Comparison of ENCODE assay signal across 23 mouse cellular contexts in genomic region chr10:66891811-66892210, GRCm38 (mm10).
A peak's percentile ranks its signal among the peaks of the same experiment; 100 is the strongest.
DNase-seq lines count a peak whose midpoint lies in the region; TF ChIP-seq lines count a peak whose summit lies in the region.
"Had no signal": no experiment of that assay in that cellular context is flagged by ENCODE, and none has a peak within 500 bp of the region (broad histone marks: within the 10 kb centered on the region; RNA-seq: fewer than 3 reads in every experiment).

No protein-coding gene starts in this region.

- H3K27me3 ChIP-seq in C2C12 (ENCODE audit: control insufficient read depth, insufficient read depth, insufficient read length) (no peaks in the 10 kb centered on the region), myocyte (ENCODE audit: control insufficient read depth, insufficient read depth, insufficient read length) (no peaks in the 10 kb centered on the region)
- H3K27me3 ChIP-seq: CH12.LX; embryonic facial prominence, embryonic 13.5 days; embryonic facial prominence, embryonic 15.5 days; forebrain, embryonic 12.5 days had no signal

- no peaks in the 10 kb centered on the region for H3K79me3 ChIP-seq in C2C12 (ENCODE audit: low read depth)

- no peak overlapping the region for H3K4me3 ChIP-seq in C2C12 (ENCODE audit: insufficient read depth, poor library complexity, severe bottlenecking)
- H3K4me3 ChIP-seq in myocyte = no peak overlapping the region
- H3K4me3 ChIP-seq: embryonic facial prominence, embryonic 13.5 days; embryonic facial prominence, embryonic 15.5 days; erythroblast, embryonic 14.5 days; forebrain, embryonic 10.5 days; forebrain, embryonic 12.5 days had no signal

- no peak overlapping the region for H3ac ChIP-seq in C2C12 (ENCODE audit: control insufficient read depth, insufficient read length, low read depth)
- H3ac ChIP-seq in myocyte (ENCODE audit: control insufficient read depth, insufficient read length) = no peak overlapping the region

- no peak for TF ChIP-seq CTCF in C2C12 (IDR thresholded peaks at IDR 0.05; ENCODE audit: control insufficient read depth, insufficient read depth, insufficient read length)

- DNase-seq in 3T3-L1 (ENCODE audit: low read depth, low spot score) = peak; percentile 85
- no peak for DNase-seq in right cerebral cortex, adult 18-20 months
- DNase-seq in lung, adult 18-20 months = no peak
- no peak for DNase-seq in layer of hippocampus, adult 9-10 months (ENCODE audit: low spot score)
- DNase-seq: adrenal gland, adult 2 months; adrenal gland, postnatal 10 days; adrenal gland, postnatal 25 days; cerebellum, adult 11 months; cerebellum, adult 18-20 months; cerebellum, adult 8-10 months; cerebellum, adult 9-11 months; cerebellum, postnatal 14 days; cerebellum, postnatal 36 days; embryo, embryonic 11 days had no signal

- no peak for TF ChIP-seq POLR2A in myocyte (IDR thresholded peaks at IDR 0.05; ENCODE audit: insufficient read length, low read depth)

- H3K79me2 ChIP-seq in C2C12 (ENCODE audit: control insufficient read depth, insufficient read depth) = no peaks in the 10 kb centered on the region
- H3K79me2 ChIP-seq in myocyte (ENCODE audit: control insufficient read depth, insufficient read depth) = no peaks in the 10 kb centered on the region

- H3K4me2 ChIP-seq in myocyte (ENCODE audit: low read depth) = peak overlapping the region; percentile 22
- H3K4me2 ChIP-seq: embryonic facial prominence, embryonic 13.5 days; embryonic facial prominence, embryonic 15.5 days; forebrain, embryonic 12.5 days had no signal

- H3K36me3 ChIP-seq in C2C12 (ENCODE audit: control insufficient read depth, insufficient read depth) (no peaks in the 10 kb centered on the region), myocyte (ENCODE audit: control insufficient read depth, insufficient read depth) (no peaks in the 10 kb centered on the region)
- H3K36me3 ChIP-seq: embryonic facial prominence, embryonic 13.5 days; embryonic facial prominence, embryonic 15.5 days; forebrain, embryonic 10.5 days; forebrain, embryonic 12.5 days; G1E had no signal

TF ChIP-seq in C2C12, 6 proteins besides CTCF, POLR2A, EP300 and RAD21:
- TF ChIP-seq MYOD1 (IDR thresholded peaks at IDR 0.05; ENCODE audit: control insufficient read depth, insufficient read length, low read depth) (no peak), USF1 (IDR thresholded peaks at IDR 0.05; ENCODE audit: low read depth) (no peak), FOSL1 (IDR thresholded peaks at IDR 0.05; ENCODE audit: insufficient read depth, low read length, poor library complexity, severe bottlenecking) (peak; percentile 78), MAX (IDR thresholded peaks at IDR 0.05) (no peak), MYOG (IDR thresholded peaks at IDR 0.05; ENCODE audit: control insufficient read depth, extremely low read depth, insufficient read length) (no peak), CEBPB (IDR thresholded peaks at IDR 0.05; ENCODE audit: low read depth) (no peak)

TF ChIP-seq in myocyte, 11 proteins besides CTCF, POLR2A, EP300 and RAD21:
- TF ChIP-seq MYOD1 (IDR thresholded peaks at IDR 0.05; ENCODE audit: control insufficient read depth in 1 of 3, insufficient read length in 2 of 3, low read depth in 2 of 3) (no peak), MYOG (IDR thresholded peaks at IDR 0.05; ENCODE audit: control insufficient read depth in 1 of 3, insufficient read depth in 1 of 3, insufficient read length in 2 of 3, low read depth in 2 of 3) (no peak), SRF (IDR thresholded peaks at IDR 0.05; ENCODE audit: control insufficient read depth, insufficient read length, low read depth) (no peak), TCF3 (IDR thresholded peaks at IDR 0.05; ENCODE audit: insufficient read length, low read depth) (no peak), TCF12 (IDR thresholded peaks at IDR 0.05; ENCODE audit: insufficient read depth, poor library complexity, severe bottlenecking) (no peak), USF1 (IDR thresholded peaks at IDR 0.05; ENCODE audit: low read depth) (no peak), E2F4 (IDR thresholded peaks at IDR 0.05; ENCODE audit: insufficient read depth) (no peak), CEBPB (IDR thresholded peaks at IDR 0.05; ENCODE audit: insufficient read depth, poor library complexity, severe bottlenecking) (no peak), MAX (IDR thresholded peaks at IDR 0.05; ENCODE audit: low read depth) (no peak), REST (IDR thresholded peaks at IDR 0.05; ENCODE audit: insufficient read depth, insufficient read length) (no peak), POLR2AphosphoS2 (IDR thresholded peaks at IDR 0.05; ENCODE audit: insufficient read length, low read depth) (no peak)
